Comparison of ENCODE assay signal across 8 mouse cellular contexts in the genomic region with DNA sequence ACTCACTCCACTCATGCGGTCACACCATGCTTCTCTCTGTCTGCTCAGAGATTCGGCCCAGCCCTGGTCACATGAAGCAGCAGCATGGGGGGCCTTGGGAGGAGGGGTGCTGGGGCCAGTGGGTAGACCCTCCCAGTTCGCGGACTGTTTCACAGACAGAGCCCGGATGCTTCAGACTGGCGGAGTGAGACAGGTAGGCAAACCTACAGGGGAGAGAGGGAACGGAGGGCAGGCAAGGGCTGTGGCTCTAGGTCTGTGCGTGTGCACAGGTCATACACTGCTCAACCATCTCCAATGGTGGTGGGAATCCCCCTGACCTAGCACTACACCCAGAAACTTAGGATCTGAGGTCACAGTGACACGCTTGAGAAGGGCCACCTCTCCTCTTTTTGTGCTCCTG. TPM values are rescaled to one million over a fixed set of nuclear protein-coding genes. Genes with fewer than 3 reads are reported as not detected.
DNase-seq lines count a peak whose midpoint lies in the region; ATAC-seq and TF ChIP-seq lines count a peak whose summit lies in the region.

No protein-coding gene starts in this region.

- TF ChIP-seq POLR2A in myocyte (IDR thresholded peaks at IDR 0.05; ENCODE audit: insufficient read length, low read depth) = no peak

- H3K4me3 ChIP-seq in lung, embryonic 14.5 days (ENCODE audit: low read depth, low read length) = peak overlapping the region; percentile 41
- H3K4me3 ChIP-seq in embryonic facial prominence, embryonic 13.5 days = peak overlapping the region; percentile 53
- H3K4me3 ChIP-seq in intestine, embryonic 15.5 days (replicated peaks) = peak overlapping the region; percentile 49
- no peak overlapping the region for H3K4me3 ChIP-seq in myocyte

- H3ac ChIP-seq in myocyte (ENCODE audit: control insufficient read depth, insufficient read length) = no peak overlapping the region

- H3K4me1 ChIP-seq in lung, embryonic 14.5 days (ENCODE audit: insufficient read depth) = no peaks in the 10 kb centered on the region
- peaks cover 11% of the 10 kb centered on the region for H3K4me1 ChIP-seq in embryonic facial prominence, embryonic 13.5 days
- peaks cover 7% of the 10 kb centered on the region for H3K4me1 ChIP-seq in intestine, embryonic 15.5 days (replicated peaks)

- H3K9ac ChIP-seq in lung, embryonic 14.5 days = peak overlapping the region; percentile 48
- H3K9ac ChIP-seq in embryonic facial prominence, embryonic 13.5 days = peak overlapping the region; percentile 65
- peak overlapping the region; percentile 42 for H3K9ac ChIP-seq in intestine, embryonic 15.5 days

- no peaks in the 10 kb centered on the region for H3K9me3 ChIP-seq in lung, embryonic 14.5 days (ENCODE audit: low read depth, low read length)
- no peaks in the 10 kb centered on the region for H3K9me3 ChIP-seq in embryonic facial prominence, embryonic 13.5 days
- H3K9me3 ChIP-seq in intestine, embryonic 15.5 days = no peaks in the 10 kb centered on the region

- no peak for TF ChIP-seq CTCF in lung, embryonic 14.5 days (IDR thresholded peaks at IDR 0.05; ENCODE audit: low read depth)

- WGBS in lung, embryonic 14.5 days = 9% methylated on average over 9 of the region's 9 CpGs
- WGBS in embryonic facial prominence, embryonic 13.5 days = 12% methylated on average over 9 of the region's 9 CpGs
- WGBS in intestine, embryonic 15.5 days = 20% methylated on average over 9 of the region's 9 CpGs

- H3K27me3 ChIP-seq in lung, embryonic 14.5 days (ENCODE audit: insufficient read depth, low read length) = no peaks in the 10 kb centered on the region
- peaks cover 50% of the 10 kb centered on the region for H3K27me3 ChIP-seq in embryonic facial prominence, embryonic 13.5 days
- peaks cover 14% of the 10 kb centered on the region for H3K27me3 ChIP-seq in intestine, embryonic 15.5 days (replicated peaks)
- H3K27me3 ChIP-seq in myocyte (ENCODE audit: control insufficient read depth, insufficient read depth, insufficient read length) = no peaks in the 10 kb centered on the region

- no peak for DNase-seq in lung, embryonic 14.5 days
- no peak for DNase-seq in lung, postnatal 36 days
- DNase-seq in right cerebral cortex, postnatal 36 days (ENCODE audit: low spot score in 2 of 2) = no peak
- DNase-seq in urinary bladder, postnatal 10 days (ENCODE audit: low spot score) = no peak
- DNase-seq in kidney, adult 11 months = no peak

- no peaks in the 10 kb centered on the region for H3K36me3 ChIP-seq in lung, embryonic 14.5 days (ENCODE audit: insufficient read depth)
- no peaks in the 10 kb centered on the region for H3K36me3 ChIP-seq in embryonic facial prominence, embryonic 13.5 days
- H3K36me3 ChIP-seq in intestine, embryonic 15.5 days = no peaks in the 10 kb centered on the region
- H3K36me3 ChIP-seq in myocyte (ENCODE audit: control insufficient read depth, insufficient read depth) = no peaks in the 10 kb centered on the region

- no peak overlapping the region for H3K27ac ChIP-seq in lung, embryonic 14.5 days (ENCODE audit: low read depth)
- no peak overlapping the region for H3K27ac ChIP-seq in embryonic facial prominence, embryonic 13.5 days
- H3K27ac ChIP-seq in intestine, embryonic 15.5 days = no peak overlapping the region

- peak; percentile 64 for ATAC-seq in lung, embryonic 14.5 days (ENCODE audit: insufficient read depth)
- ATAC-seq in embryonic facial prominence, embryonic 13.5 days (ENCODE audit: insufficient number of reproducible peaks, insufficient read depth, low FRiP score, low TSS enrichment, low read depth) = peak; percentile 54; the same call in 1 of the 2 replicates
- ATAC-seq in intestine, embryonic 15.5 days = peak; percentile 61

- peak overlapping the region; percentile 77 for H3K4me2 ChIP-seq in lung, embryonic 14.5 days
- H3K4me2 ChIP-seq in embryonic facial prominence, embryonic 13.5 days = peak overlapping the region; percentile 88
- peak overlapping the region; percentile 93 for H3K4me2 ChIP-seq in intestine, embryonic 15.5 days (replicated peaks)
- H3K4me2 ChIP-seq in myocyte (ENCODE audit: low read depth) = peak overlapping the region; percentile 89

- H3K79me2 ChIP-seq in myocyte (ENCODE audit: control insufficient read depth, insufficient read depth) = no peaks in the 10 kb centered on the region

TF ChIP-seq in myocyte, 11 proteins besides CTCF, POLR2A, EP300 and RAD21:
- TF ChIP-seq SRF (IDR thresholded peaks at IDR 0.05; ENCODE audit: control insufficient read depth, insufficient read length, low read depth) = no peak
- no peak for TF ChIP-seq E2F4 (IDR thresholded peaks at IDR 0.05; ENCODE audit: insufficient read depth)
- TF ChIP-seq REST (IDR thresholded peaks at IDR 0.05; ENCODE audit: insufficient read depth, insufficient read length) = no peak
- no peak for TF ChIP-seq TCF12 (IDR thresholded peaks at IDR 0.05; ENCODE audit: insufficient read depth, poor library complexity, severe bottlenecking)
- no peak for TF ChIP-seq MYOD1 (IDR thresholded peaks at IDR 0.05; ENCODE audit: control insufficient read depth in 1 of 3, insufficient read length in 2 of 3, low read depth in 2 of 3)
- TF ChIP-seq USF1 (IDR thresholded peaks at IDR 0.05; ENCODE audit: low read depth) = no peak
- no peak for TF ChIP-seq CEBPB (IDR thresholded peaks at IDR 0.05; ENCODE audit: insufficient read depth, poor library complexity, severe bottlenecking)
- no peak for TF ChIP-seq POLR2AphosphoS2 (IDR thresholded peaks at IDR 0.05; ENCODE audit: insufficient read length, low read depth)
- no peak for TF ChIP-seq MYOG (IDR thresholded peaks at IDR 0.05; ENCODE audit: control insufficient read depth in 1 of 3, insufficient read depth in 1 of 3, insufficient read length in 2 of 3, low read depth in 2 of 3)
- no peak for TF ChIP-seq TCF3 (IDR thresholded peaks at IDR 0.05; ENCODE audit: insufficient read length, low read depth)
- no peak for TF ChIP-seq MAX (IDR thresholded peaks at IDR 0.05; ENCODE audit: low read depth)

RNA-seq across cellular contexts. Expression of a gene that starts 9.6 kb away (rescaled TPM):
- polyA plus RNA-seq in lung, embryonic 14.5 days (2014; fragmentation: Nextera tagmentation; extraction: Ambion mirVana) = not detected in 2 replicates
- polyA plus RNA-seq in embryonic facial prominence, embryonic 13.5 days (2015; fragmentation: Nextera tagmentation; extraction: Ambion mirVana) = 0.06 and 0.23 TPM in 2 replicates
- 0.09 and 0.14 TPM in 2 replicates for polyA plus RNA-seq in intestine, embryonic 15.5 days (2015; fragmentation: Nextera tagmentation; extraction: Ambion mirVana)
- polyA plus RNA-seq in myocyte (2012; fragmentation: generic; extraction: Trizol) = 0.82 TPM

RNA-seq across cellular contexts. Expression of a gene that starts 25.1 kb away (rescaled TPM):
- polyA plus RNA-seq in lung, embryonic 14.5 days (2014; fragmentation: Nextera tagmentation; extraction: Ambion mirVana) = 88.6 and 90.5 TPM in 2 replicates
- polyA plus RNA-seq in embryonic facial prominence, embryonic 13.5 days (2015; fragmentation: Nextera tagmentation; extraction: Ambion mirVana) = 93.2 and 106 TPM in 2 replicates
- 51.6 and 52.0 TPM in 2 replicates for polyA plus RNA-seq in intestine, embryonic 15.5 days (2015; fragmentation: Nextera tagmentation; extraction: Ambion mirVana)
- 83.1 TPM for polyA plus RNA-seq in myocyte (2012; fragmentation: generic; extraction: Trizol)

RNA-seq across cellular contexts. Expression of a gene that starts 37.0 kb away (rescaled TPM):
- polyA plus RNA-seq in lung, embryonic 14.5 days (2014; fragmentation: Nextera tagmentation; extraction: Ambion mirVana) = 8.0 and 9.1 TPM in 2 replicates
- 10.2 and 11.7 TPM in 2 replicates for polyA plus RNA-seq in embryonic facial prominence, embryonic 13.5 days (2015; fragmentation: Nextera tagmentation; extraction: Ambion mirVana)
- 11.3 and 12.5 TPM in 2 replicates for polyA plus RNA-seq in intestine, embryonic 15.5 days (2015; fragmentation: Nextera tagmentation; extraction: Ambion mirVana)
- polyA plus RNA-seq in myocyte (2012; fragmentation: generic; extraction: Trizol) = 340 TPM

RNA-seq across cellular contexts. Expression of a gene that starts 39.6 kb away (rescaled TPM):
- polyA plus RNA-seq in lung, embryonic 14.5 days (2014; fragmentation: Nextera tagmentation; extraction: Ambion mirVana) = not detected in 2 replicates
- polyA plus RNA-seq in embryonic facial prominence, embryonic 13.5 days (2015; fragmentation: Nextera tagmentation; extraction: Ambion mirVana) = not detected in 2 replicates
- polyA plus RNA-seq in intestine, embryonic 15.5 days (2015; fragmentation: Nextera tagmentation; extraction: Ambion mirVana) = 0.14 and 0.34 TPM in 2 replicates
- polyA plus RNA-seq in myocyte (2012; fragmentation: generic; extraction: Trizol) = 0.42 TPM

RNA-seq across cellular contexts. Expression of a gene that starts 39.8 kb away (rescaled TPM):
- 21.3 and 24.2 TPM in 2 replicates for polyA plus RNA-seq in lung, embryonic 14.5 days (2014; fragmentation: Nextera tagmentation; extraction: Ambion mirVana)
- 29.4 and 30.5 TPM in 2 replicates for polyA plus RNA-seq in embryonic facial prominence, embryonic 13.5 days (2015; fragmentation: Nextera tagmentation; extraction: Ambion mirVana)
- 21.7 and 23.4 TPM in 2 replicates for polyA plus RNA-seq in intestine, embryonic 15.5 days (2015; fragmentation: Nextera tagmentation; extraction: Ambion mirVana)
- polyA plus RNA-seq in myocyte (2012; fragmentation: generic; extraction: Trizol) = 13.7 TPM

Comparison
In these comparisons a context has a peak if more than half of its experiments do, and no peak if none do; other contexts are left out.
1. RNA of a gene that starts 37.0 kb away (polyA plus RNA-seq): 340 TPM in myocyte (single experiment); 10.2 to 11.7 TPM in embryonic facial prominence, embryonic 13.5 days, 11.3 to 12.5 TPM in intestine, embryonic 15.5 days and 8.0 to 9.1 TPM in lung, embryonic 14.5 days; every median in the first group is over 10 times any median in the second.
2. Peak in every context shown above with its lines, with median percentiles within 50 percentile points of each other: ATAC-seq, H3K4me2 ChIP-seq and H3K9ac ChIP-seq.